Mouse (Mus musculus) testis, adult 2 months (tissue): ENCODE results near the gene Fndc8.

Experiments used
- CTCF ChIP-seq: fragments of 200-500 bp; IDR thresholded peaks from 2 replicates; pipeline ENCODE4 v1.5.1; 2012; ENCODE audit warnings: low read depth, mild to moderate bottlenecking, inconsistent platforms, low read length, moderate library complexity; ENCODE audit not compliant: control insufficient read depth, insufficient read depth, insufficient replicate concordance
- POLR2A ChIP-seq: fragments of 200-500 bp; IDR thresholded peaks from 2 replicates; pipeline ENCODE4 v1.6.1; 2012; ENCODE audit warnings: low read depth, mild to moderate bottlenecking, inconsistent platforms, low read length, moderate library complexity; ENCODE audit not compliant: control insufficient read depth

DNA sequence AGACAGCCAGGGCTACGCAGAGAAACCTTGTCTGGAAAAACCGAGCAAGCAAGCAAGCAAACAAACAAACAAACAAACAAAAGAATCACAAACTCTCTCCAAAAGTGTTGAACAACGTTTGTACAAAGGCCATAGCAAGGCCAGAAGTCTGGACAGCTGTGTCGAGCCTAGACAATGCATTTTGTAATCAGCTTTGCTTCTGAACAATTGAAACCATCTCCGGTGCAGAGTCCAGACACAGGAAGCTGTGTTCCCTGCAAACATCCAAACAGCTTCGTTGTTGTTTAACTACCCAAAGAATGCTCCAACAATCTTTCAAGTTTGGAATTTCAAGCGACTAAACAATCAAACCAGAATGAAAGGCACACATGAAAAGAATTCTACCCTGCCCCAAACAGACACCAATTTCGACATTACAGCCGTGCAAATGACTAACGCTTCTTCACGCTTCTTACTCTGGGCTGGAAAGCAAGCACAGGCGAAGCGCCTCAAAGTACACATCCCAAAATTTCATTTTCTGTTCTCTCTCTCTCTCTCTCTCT lies 34.5 kb upstream of the Fndc8 start:
- TF ChIP-seq POLR2A, result no peak
- no peak for TF ChIP-seq CTCF
